Mouse (Mus musculus): ENCODE measurements around the gene Ccdc177. TPM values are rescaled to one million over a fixed set of nuclear protein-coding genes. Genes with fewer than 3 reads are reported as not detected.

Gene Ccdc177
- total and polyA plus RNA-seq, 3 experiments: not detected

- no peaks in the 10 kb centered on the region for H3K79me2 ChIP-seq (ENCODE audit: control insufficient read depth, insufficient read depth, low read length, poor library complexity)
- no peak overlapping the region for H3K27ac ChIP-seq (ENCODE audit: control insufficient read depth, low read depth, low read length)
- H3K4me1 ChIP-seq (ENCODE audit: control insufficient read depth in 1 of 2, insufficient read depth in 2 of 2, low read length in 2 of 2): peaks cover 0 to 3% of the 10 kb centered on the region in 2 experiments; a peak in 2 of 4 replicates
- no peak overlapping the region for H3K4me3 ChIP-seq (ENCODE audit: control insufficient read depth in 1 of 2, insufficient read depth in 1 of 2, low read depth in 2 of 2, low read length in 2 of 2)
- H3K9me3 ChIP-seq (replicated peaks; ENCODE audit: insufficient read depth, low read length): no peaks in the 10 kb centered on the region
- no peaks in the 10 kb centered on the region; a peak in 1 of 4 replicates for H3K27me3 ChIP-seq (ENCODE audit: control insufficient read depth in 1 of 2, insufficient read depth in 2 of 2, low read length in 2 of 2)
- no peak for TF ChIP-seq MEF2A (IDR thresholded peaks at IDR 0.05; ENCODE audit: extremely low read depth, insufficient replicate concordance, low read depth, low read length, poor library complexity, severe bottlenecking)
- TF ChIP-seq SIN3A (IDR thresholded peaks at IDR 0.05; ENCODE audit: low read length): no peak
- no peak for TF ChIP-seq ZKSCAN1 (IDR thresholded peaks at IDR 0.05; ENCODE audit: low read depth, low read length)
- no peak for TF ChIP-seq MAZ (IDR thresholded peaks at IDR 0.05; ENCODE audit: low read depth, low read length)
- TF ChIP-seq NRF1 (IDR thresholded peaks at IDR 0.05; ENCODE audit: insufficient read depth, low read depth, low read length, poor library complexity, severe bottlenecking): no peak
- no peak for TF ChIP-seq RCOR1 (IDR thresholded peaks at IDR 0.05; ENCODE audit: low read depth, low read length)
- no peak for TF ChIP-seq MAX (IDR thresholded peaks at IDR 0.05; ENCODE audit: low read length)
- no peak for TF ChIP-seq MAFK (IDR thresholded peaks at IDR 0.05; ENCODE audit: borderline replicate concordance, low read depth, low read length)
- no peak for TF ChIP-seq USF1 (IDR thresholded peaks at IDR 0.05; ENCODE audit: low read depth, low read length)
- TF ChIP-seq ZC3H11A (IDR thresholded peaks at IDR 0.05; ENCODE audit: low read depth, low read length): no peak
- no peak for TF ChIP-seq JUND (IDR thresholded peaks at IDR 0.05; ENCODE audit: low read depth, low read length)
- TF ChIP-seq TCF12 (IDR thresholded peaks at IDR 0.05; ENCODE audit: low read depth, low read length): no peak
- TF ChIP-seq MYC (IDR thresholded peaks at IDR 0.05; ENCODE audit: low read depth, low read length): no peak
- TF ChIP-seq HCFC1 (IDR thresholded peaks at IDR 0.05; ENCODE audit: low read depth, low read length): no peak
- no peak for TF ChIP-seq GABPA (IDR thresholded peaks at IDR 0.05; ENCODE audit: low read depth, low read length)
- no peak for TF ChIP-seq TAL1 (IDR thresholded peaks at IDR 0.05; ENCODE audit: low read length)
- no peak for TF ChIP-seq TBP (IDR thresholded peaks at IDR 0.05; ENCODE audit: low read depth, low read length)
- TF ChIP-seq NELFE (IDR thresholded peaks at IDR 0.05; ENCODE audit: low read depth, low read length): no peak
- TF ChIP-seq MYB (IDR thresholded peaks at IDR 0.05; ENCODE audit: low read depth, low read length): no peak
- no peak for TF ChIP-seq KAT2A (conservative IDR thresholded peaks at IDR 0.05; ENCODE audit: low read depth, low read length)
- H3K9ac ChIP-seq (ENCODE audit: control insufficient read depth, low read depth, low read length, poor library complexity, severe bottlenecking): no peak overlapping the region
- H3K36me3 ChIP-seq (ENCODE audit: control insufficient read depth in 1 of 2, insufficient read depth in 2 of 2, low read length in 2 of 2): 0 out of 4 replicates have a peak, but pooled peaks cover 0 to 2% of the 10 kb centered on the region in 2 experiments
- no peak for DNase-seq (ENCODE audit: low read depth, low spot score)
Measured at GRCm38 (mm10) chr12:80757751-80758558, 2.5 kb downstream of the Ccdc177 start.
